Mouse (Mus musculus): ENCODE data around the gene Stra6. TPM values are rescaled to one million over a fixed set of nuclear protein-coding genes. Genes with fewer than 3 reads are reported as not detected.

The Stra6 gene
- polyA plus RNA-seq, 1 experiment = 1.9 TPM

- H3K27me3 ChIP-seq (ENCODE audit: control insufficient read depth, insufficient read depth, low read length) = no peaks in the 10 kb centered on the region; the same call in 1 of the 2 replicates
- no peak for DNase-seq (ENCODE audit: low read depth in 1 of 2, low spot score in 2 of 2)
- no peak overlapping the region for H3K27ac ChIP-seq (ENCODE audit: insufficient read depth, low read length)
- WGBS = 82% methylated on average over 3 of the region's 3 CpGs
- H3K4me1 ChIP-seq (ENCODE audit: control insufficient read depth, insufficient read depth, insufficient read length) = no peaks in the 10 kb centered on the region
- no peaks in the 10 kb centered on the region for H3K36me3 ChIP-seq (ENCODE audit: control insufficient read depth, insufficient read depth, low read length)
- TF ChIP-seq POLR2A (IDR thresholded peaks at IDR 0.05; ENCODE audit: low read depth, low read length) (no peak), CTCF (IDR thresholded peaks at IDR 0.05; ENCODE audit: extremely low read depth, insufficient read depth, insufficient read length, insufficient replicate concordance) (no peak)
- H3K4me3 ChIP-seq (ENCODE audit: extremely low read depth, insufficient read depth, insufficient read length) = no peak overlapping the region
Observed at GRCm38 (mm10) chr9:58125085-58125484, 61.5 kb downstream of the Stra6 start.

- 66% methylated on average over 4 of the region's 4 CpGs for WGBS
- no peak for TF ChIP-seq CTCF (IDR thresholded peaks at IDR 0.05; ENCODE audit: extremely low read depth, insufficient read depth, insufficient read length, insufficient replicate concordance)
- TF ChIP-seq POLR2A (IDR thresholded peaks at IDR 0.05; ENCODE audit: low read depth, low read length) = no peak
- Histone ChIP-seq H3K4me3 (ENCODE audit: extremely low read depth, insufficient read depth, insufficient read length) (no peak overlapping the region), H3K4me1 (ENCODE audit: control insufficient read depth, insufficient read depth, insufficient read length) (no peaks in the 10 kb centered on the region), H3K27me3 (ENCODE audit: control insufficient read depth, insufficient read depth, low read length) (no peaks in the 10 kb centered on the region; the same call in 1 of the 2 replicates), H3K27ac (ENCODE audit: insufficient read depth, low read length) (no peak overlapping the region), H3K36me3 (ENCODE audit: control insufficient read depth, insufficient read depth, low read length) (no peaks in the 10 kb centered on the region)
- no peak for DNase-seq (ENCODE audit: low read depth in 1 of 2, low spot score in 2 of 2)
Observed at GRCm38 (mm10) chr9:58125811-58126210, 62.2 kb downstream of the Stra6 start.

- no peak for DNase-seq (ENCODE audit: low read depth in 1 of 2, low spot score in 2 of 2)
- Histone ChIP-seq H3K36me3 (ENCODE audit: control insufficient read depth, insufficient read depth, low read length) (no peaks in the 10 kb centered on the region), H3K27me3 (ENCODE audit: control insufficient read depth, insufficient read depth, low read length) (no peaks in the 10 kb centered on the region; the same call in 1 of the 2 replicates), H3K4me1 (ENCODE audit: control insufficient read depth, insufficient read depth, insufficient read length) (no peaks in the 10 kb centered on the region), H3K27ac (ENCODE audit: insufficient read depth, low read length) (no peak overlapping the region), H3K4me3 (ENCODE audit: extremely low read depth, insufficient read depth, insufficient read length) (no peak overlapping the region)
- TF ChIP-seq CTCF (IDR thresholded peaks at IDR 0.05; ENCODE audit: extremely low read depth, insufficient read depth, insufficient read length, insufficient replicate concordance) (no peak), POLR2A (IDR thresholded peaks at IDR 0.05; ENCODE audit: low read depth, low read length) (no peak)
- whole genome bisulfite sequencing = 27% methylated on average over 13 of the region's 13 CpGs
Observed at GRCm38 (mm10) chr9:58128926-58129413, 65.4 kb downstream of the Stra6 start.

- H3K36me3 ChIP-seq (ENCODE audit: control insufficient read depth, insufficient read depth, low read length) = no peaks in the 10 kb centered on the region
- H3K27me3 ChIP-seq (ENCODE audit: control insufficient read depth, insufficient read depth, low read length) = peaks cover 3% of the 10 kb centered on the region
- peaks cover 2% of the 10 kb centered on the region; the same call in 1 of the 2 replicates for H3K4me1 ChIP-seq (ENCODE audit: control insufficient read depth, insufficient read depth, insufficient read length)
- no peak for DNase-seq (ENCODE audit: low read depth in 1 of 2, low spot score in 2 of 2)
- H3K4me3 ChIP-seq (ENCODE audit: extremely low read depth, insufficient read depth, insufficient read length) = no peak overlapping the region
- WGBS = 45% methylated on average over 8 of the region's 8 CpGs
- H3K27ac ChIP-seq (ENCODE audit: insufficient read depth, low read length) = no peak overlapping the region
- no peak for TF ChIP-seq CTCF (IDR thresholded peaks at IDR 0.05; ENCODE audit: extremely low read depth, insufficient read depth, insufficient read length, insufficient replicate concordance)
- TF ChIP-seq POLR2A (IDR thresholded peaks at IDR 0.05; ENCODE audit: low read depth, low read length) = no peak
Observed at GRCm38 (mm10) chr9:58129508-58129907, 65.9 kb downstream of the Stra6 start.

GRCm38 (mm10) chr9:58130909-58131308 lies 67.3 kb downstream of the Stra6 start:
- no peak overlapping the region for H3K4me3 ChIP-seq (ENCODE audit: extremely low read depth, insufficient read depth, insufficient read length)
- WGBS = 45% methylated on average over 3 of the region's 3 CpGs
- peaks cover 3% of the 10 kb centered on the region for H3K27me3 ChIP-seq (ENCODE audit: control insufficient read depth, insufficient read depth, low read length)
- H3K36me3 ChIP-seq (ENCODE audit: control insufficient read depth, insufficient read depth, low read length) = no peaks in the 10 kb centered on the region
- peaks cover 2% of the 10 kb centered on the region; the same call in 1 of the 2 replicates for H3K4me1 ChIP-seq (ENCODE audit: control insufficient read depth, insufficient read depth, insufficient read length)
- H3K27ac ChIP-seq (ENCODE audit: insufficient read depth, low read length) = no peak overlapping the region
- TF ChIP-seq CTCF (IDR thresholded peaks at IDR 0.05; ENCODE audit: extremely low read depth, insufficient read depth, insufficient read length, insufficient replicate concordance) (no peak), POLR2A (IDR thresholded peaks at IDR 0.05; ENCODE audit: low read depth, low read length) (no peak)
- DNase-seq (ENCODE audit: low read depth in 1 of 2, low spot score in 2 of 2) = no peak

- H3K36me3 ChIP-seq (ENCODE audit: control insufficient read depth, insufficient read depth, low read length) = no peaks in the 10 kb centered on the region
- H3K27ac ChIP-seq (ENCODE audit: insufficient read depth, low read length) = no peak overlapping the region
- TF ChIP-seq CTCF (IDR thresholded peaks at IDR 0.05; ENCODE audit: extremely low read depth, insufficient read depth, insufficient read length, insufficient replicate concordance) (no peak), POLR2A (IDR thresholded peaks at IDR 0.05; ENCODE audit: low read depth, low read length) (no peak)
- DNase-seq (ENCODE audit: low read depth in 1 of 2, low spot score in 2 of 2) = no peak
- peaks cover 3% of the 10 kb centered on the region for H3K27me3 ChIP-seq (ENCODE audit: control insufficient read depth, insufficient read depth, low read length)
- WGBS = 40% methylated on average over 7 of the region's 7 CpGs
- H3K4me3 ChIP-seq (ENCODE audit: extremely low read depth, insufficient read depth, insufficient read length) = no peak overlapping the region
- peaks cover 2% of the 10 kb centered on the region; the same call in 1 of the 2 replicates for H3K4me1 ChIP-seq (ENCODE audit: control insufficient read depth, insufficient read depth, insufficient read length)
Observed at GRCm38 (mm10) chr9:58131735-58132134, 68.1 kb downstream of the Stra6 start.

Measured in spleen, adult 2 months (tissue).